Mouse (Mus musculus) midbrain, postnatal 0 days (tissue): Measurements from ENCODE around the gene Mybpc2. TPM values are rescaled to one million over a fixed set of nuclear protein-coding genes. Genes with fewer than 3 reads are reported as not detected.

Experiments used
- ATAC-seq: fragments of 200-750 bp; cut with Nextera tagmentation; 2 replicates; pipeline ENCODE4 v1.8.0; 2017; ENCODE audit warnings: moderate number of reproducible peaks, mild to moderate bottlenecking, moderate TSS enrichment, moderate library complexity; ENCODE audit not compliant: low FRiP score
- DNase-seq: peaks from one replicate; pipeline ENCODE4 v3.0.0-alpha.2; 2015; ENCODE audit warnings: low spot score
- H3K27ac ChIP-seq: fragments of 300-500 bp; sonication (generic); 2 replicates; pipeline ENCODE4 v1.5.1; 2014; ENCODE audit warnings: low read depth, mild to moderate bottlenecking, low read length, mixed read lengths
- H3K27me3 ChIP-seq: fragments of 300-500 bp; sonication (generic); 2 replicates; pipeline ENCODE4 v1.6.1; 2014; ENCODE audit warnings: low read length, control low read depth, mixed read lengths; ENCODE audit not compliant: insufficient read depth
- H3K36me3 ChIP-seq: fragments of 300-500 bp; sonication (generic); 2 replicates; pipeline ENCODE4 v1.6.1; 2014; ENCODE audit warnings: low read length, control low read depth, mixed read lengths; ENCODE audit not compliant: insufficient read depth
- H3K4me1 ChIP-seq: fragments of 300-500 bp; sonication (generic); 2 replicates; pipeline ENCODE4 v1.6.1; 2014; ENCODE audit warnings: mild to moderate bottlenecking, control low read depth, antibody characterized with exemption, low read length, mixed read lengths; ENCODE audit not compliant: insufficient read depth
- H3K4me2 ChIP-seq: fragments of 300-500 bp; sonication (generic); 2 replicates; pipeline ENCODE4 v1.6.1; 2014; ENCODE audit warnings: low read depth, mild to moderate bottlenecking, low read length, mixed read lengths; ENCODE audit not compliant: poor library complexity, severe bottlenecking
- H3K4me3 ChIP-seq: fragments of 300-500 bp; sonication (generic); 2 replicates; pipeline ENCODE4 v1.5.1; 2014; ENCODE audit warnings: low read depth, mild to moderate bottlenecking, low read length, moderate library complexity
- H3K9ac ChIP-seq: fragments of 300-500 bp; sonication (generic); replicated peaks from 2 replicates; pipeline ENCODE4 v1.6.1; 2014; ENCODE audit warnings: mild to moderate bottlenecking, low read length, moderate library complexity, mixed read lengths; ENCODE audit not compliant: poor library complexity, severe bottlenecking
- H3K9me3 ChIP-seq: fragments of 300-500 bp; sonication (generic); 2 replicates; pipeline ENCODE4 v1.6.1; 2016; ENCODE audit warnings: low read length, control low read depth
- CTCF ChIP-seq: IDR thresholded peaks from 2 replicates; pipeline ENCODE4 v1.5.1; 2016; ENCODE audit warnings: antibody characterized with exemption, mild to moderate bottlenecking
- WGBS: fragments of 180-500 bp; shearing (Covaris S2); extraction: QIAGEN DNeasy Blood & Tissue Kit; methylation state at CpG from one replicate; pipeline ENCODE4 v1.1.7; 2014; 5-methylcytosine and 5-hydroxymethylcytosine counted together
- polyA plus RNA-seq: library from polyadenylated mRNA; unstranded; fragments of >200 nt; fragmentation: Nextera tagmentation; extraction: Ambion mirVana; gene quantifications from 2 replicates; pipeline ENCODE4 v1.2.1, GENCODE M21; 2015
- total RNA-seq: library from RNA; depleted of rRNA; stranded (reverse); fragments of >200 nt; gene quantifications from 2 replicates; pipeline ENCODE4 v1.2.3, GENCODE M21; 2014; rRNA removed

Mybpc2 gene
- total RNA-seq = 0.27 and 0.38 TPM in 2 replicates
- 0.28 and 0.34 TPM in 2 replicates for polyA plus RNA-seq

DNA sequence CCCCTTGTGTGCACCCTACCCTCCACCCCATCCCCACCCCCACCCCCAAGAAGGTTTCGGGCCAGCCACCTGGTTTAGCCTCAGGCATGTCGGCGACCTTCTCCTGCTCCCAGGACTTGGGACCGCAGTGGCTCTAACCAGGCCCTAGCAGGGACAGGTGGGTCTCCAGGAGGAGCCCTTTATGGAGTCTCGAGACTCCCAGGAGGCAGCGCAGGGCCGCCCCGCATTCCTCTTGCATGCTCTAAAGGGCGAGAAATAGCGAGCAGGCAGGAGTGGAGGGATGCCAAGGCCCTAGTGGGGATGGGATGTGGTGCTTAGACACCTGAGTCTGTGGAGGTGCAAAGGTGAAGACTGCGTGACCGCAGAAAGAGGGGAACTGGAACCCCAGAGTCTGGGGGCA, at the start of gene Mybpc2:
Gene Mybpc2, minus strand, starts transcription at position 155 of the 400 bp plus-strand sequence.
- Histone ChIP-seq H3K9ac (no peak within 1 kb of the TSS), H3K36me3 (no peaks in the 10 kb centered on the region), H3K9me3 (no peaks in the 10 kb centered on the region), H3K4me2 (peak within 1 kb of the TSS; percentile 20; the same call in 1 of the 2 replicates), H3K27me3 (0 out of 2 replicates have a peak, but pooled peaks cover 13% of the 10 kb centered on the region), H3K27ac (no peak within 1 kb of the TSS), H3K4me1 (peaks cover 4% of the 10 kb centered on the region; the same call in 1 of the 2 replicates), H3K4me3 (no peak within 1 kb of the TSS)
- DNase-seq (no peak), ATAC-seq (no peak)
- 45% methylated on average over 12 of the region's 12 CpGs for WGBS
- no peak for TF ChIP-seq CTCF

DNA sequence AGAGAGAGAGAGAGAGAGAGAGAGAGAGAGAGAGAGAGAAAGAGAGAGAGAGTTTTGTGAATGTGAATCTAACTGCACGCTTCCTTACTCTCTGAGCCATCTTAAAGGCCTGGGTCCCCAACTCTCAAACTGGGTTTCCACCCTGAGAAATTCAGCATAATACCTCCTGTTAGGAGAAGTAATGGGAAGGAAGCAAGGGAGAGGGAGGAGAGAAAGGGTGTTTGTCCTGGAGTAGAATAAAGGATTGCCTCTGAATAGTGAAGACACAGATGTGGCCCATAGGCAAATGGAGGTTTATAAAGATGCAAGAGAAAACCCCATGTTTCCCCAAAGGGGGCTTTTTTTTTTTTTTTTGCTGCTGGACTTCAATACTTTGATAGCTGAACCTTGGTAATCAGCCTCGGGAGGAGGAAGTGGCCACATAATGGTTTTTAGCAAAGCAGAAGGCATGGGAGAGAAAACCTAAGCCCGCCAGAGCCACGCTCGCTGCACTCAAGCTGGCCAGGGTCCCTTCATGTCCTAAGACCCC, 48.6 kb upstream of the Mybpc2 start:
- no peak overlapping the region for H3K9ac ChIP-seq
- no peaks in the 10 kb centered on the region for H3K4me1 ChIP-seq
- H3K9me3 ChIP-seq = no peaks in the 10 kb centered on the region
- ATAC-seq (no peak), DNase-seq (no peak)
- H3K27ac ChIP-seq = no peak overlapping the region
- WGBS = 69% methylated on average over 5 of the region's 5 CpGs
- H3K4me2 ChIP-seq = no peak overlapping the region
- H3K36me3 ChIP-seq = no peaks in the 10 kb centered on the region
- no peaks in the 10 kb centered on the region for H3K27me3 ChIP-seq
- no peak overlapping the region for H3K4me3 ChIP-seq
- no peak for TF ChIP-seq CTCF

DNA sequence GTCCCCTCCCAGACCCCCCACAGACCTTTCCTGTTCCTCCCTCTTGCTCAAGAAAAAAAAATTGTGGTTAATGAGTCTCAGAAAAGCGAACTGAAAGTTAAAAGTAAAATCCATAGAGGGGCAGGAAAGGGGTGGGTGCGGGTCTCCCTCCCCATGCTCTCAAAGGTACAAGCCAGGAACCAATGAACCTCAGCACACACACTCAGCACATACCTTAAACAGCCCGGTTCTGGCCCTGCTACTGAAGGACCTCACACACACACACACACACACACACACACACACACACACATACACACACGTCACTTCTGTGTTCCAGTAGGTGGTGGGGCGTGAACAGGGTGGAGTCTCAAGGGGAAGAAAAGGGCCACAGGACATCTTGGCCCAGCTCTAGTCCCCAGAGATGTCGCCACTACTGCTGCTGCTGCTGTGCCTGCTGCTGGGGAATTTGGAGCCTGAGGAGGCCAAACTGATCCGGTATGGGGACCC, 47.8 kb upstream of the Mybpc2 start, which contains the start of gene Napsa:
Gene Napsa, plus strand, starts transcription at position 168 of the 489 bp plus-strand sequence.
- Histone ChIP-seq H3K27ac (no peak within 1 kb of the TSS), H3K9me3 (no peaks in the 10 kb centered on the region), H3K4me2 (no peak within 1 kb of the TSS), H3K9ac (no peak within 1 kb of the TSS), H3K36me3 (no peaks in the 10 kb centered on the region), H3K4me3 (no peak within 1 kb of the TSS), H3K27me3 (no peaks in the 10 kb centered on the region), H3K4me1 (no peaks in the 10 kb centered on the region)
- ATAC-seq = no peak
- WGBS = 36% methylated on average over 7 of the region's 7 CpGs
- DNase-seq = no peak
- no peak for TF ChIP-seq CTCF

DNA sequence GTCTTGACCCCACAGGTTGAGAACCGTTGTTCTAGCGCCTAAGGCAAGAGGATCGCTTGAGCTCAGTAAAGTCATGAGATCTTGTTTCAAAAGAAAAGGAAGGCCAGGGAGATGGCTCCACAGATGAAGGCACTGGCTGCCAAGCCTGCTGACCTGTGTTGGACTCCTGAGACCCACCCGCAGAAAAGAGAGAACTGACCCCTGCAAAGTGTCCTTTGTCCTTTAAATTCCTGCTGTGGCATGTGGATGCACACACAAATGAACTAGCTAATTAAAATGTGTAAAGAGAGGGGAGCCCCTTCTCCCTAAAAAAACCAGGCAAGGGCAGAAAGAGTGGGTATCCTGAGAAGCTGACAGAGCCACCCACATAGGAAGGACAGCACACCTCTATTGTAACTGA, 47.4 kb upstream of the Mybpc2 start:
- no peak overlapping the region for H3K4me3 ChIP-seq
- H3K4me2 ChIP-seq = no peak overlapping the region
- H3K27ac ChIP-seq = no peak overlapping the region
- H3K9me3 ChIP-seq = no peaks in the 10 kb centered on the region
- TF ChIP-seq CTCF = no peak
- ATAC-seq = no peak
- no peak for DNase-seq
- no peaks in the 10 kb centered on the region for H3K36me3 ChIP-seq
- 39% methylated on average over 4 of the region's 4 CpGs for WGBS
- no peaks in the 10 kb centered on the region for H3K4me1 ChIP-seq
- no peak overlapping the region for H3K9ac ChIP-seq
- no peaks in the 10 kb centered on the region for H3K27me3 ChIP-seq

DNA sequence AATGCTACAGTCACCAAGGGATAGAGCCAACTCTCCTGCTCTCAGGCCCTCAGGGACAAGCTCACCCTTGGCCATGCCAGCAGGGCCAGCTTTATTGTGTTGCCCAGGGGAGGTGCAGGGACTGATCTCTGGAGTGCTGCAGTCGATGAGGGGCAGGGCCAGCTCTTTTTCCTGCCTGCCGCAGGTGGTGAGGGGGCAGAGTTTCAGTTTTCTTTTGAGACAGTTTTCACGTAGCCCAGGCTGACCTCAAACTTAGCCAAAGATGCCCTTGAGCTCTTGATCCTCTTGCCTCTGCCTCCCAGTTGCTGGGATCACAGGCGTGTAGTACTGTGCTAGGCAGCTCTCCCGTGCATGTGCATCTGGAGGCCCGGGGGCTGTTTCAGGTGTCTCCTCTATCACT, 46.5 kb upstream of the Mybpc2 start:
- ATAC-seq (no peak), DNase-seq (no peak)
- Histone ChIP-seq H3K27ac (no peak overlapping the region), H3K4me2 (no peak overlapping the region), H3K9me3 (no peaks in the 10 kb centered on the region), H3K4me3 (no peak overlapping the region), H3K27me3 (no peaks in the 10 kb centered on the region), H3K36me3 (no peaks in the 10 kb centered on the region), H3K4me1 (no peaks in the 10 kb centered on the region), H3K9ac (no peak overlapping the region)
- WGBS = 83% methylated on average over 6 of the region's 6 CpGs
- no peak for TF ChIP-seq CTCF

DNA sequence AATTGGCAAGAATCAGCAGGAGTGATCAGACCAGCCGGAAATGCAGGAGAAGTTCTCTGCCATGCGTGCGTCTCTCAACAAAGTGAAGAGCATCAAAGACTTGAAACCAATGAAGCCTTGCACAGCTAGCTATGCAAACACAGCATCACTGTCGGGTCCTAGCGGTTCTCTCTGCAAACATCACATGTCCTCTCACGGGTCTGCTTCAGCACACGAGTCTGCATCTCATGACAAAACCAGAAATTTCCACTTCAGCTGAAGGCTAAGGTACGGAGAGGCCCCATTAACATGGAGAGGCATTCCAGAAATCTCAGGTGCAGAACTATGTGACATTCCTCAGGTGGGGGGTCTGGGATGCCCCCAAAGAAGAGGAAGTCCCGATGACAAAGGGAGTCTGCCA, 44.3 kb upstream of the Mybpc2 start:
- Histone ChIP-seq H3K36me3 (no peaks in the 10 kb centered on the region), H3K4me2 (no peak overlapping the region), H3K9ac (no peak overlapping the region), H3K4me3 (no peak overlapping the region), H3K27me3 (no peaks in the 10 kb centered on the region), H3K9me3 (no peaks in the 10 kb centered on the region), H3K27ac (no peak overlapping the region), H3K4me1 (no peaks in the 10 kb centered on the region)
- ATAC-seq (no peak), DNase-seq (no peak)
- no peak for TF ChIP-seq CTCF
- 74% methylated on average over 9 of the region's 9 CpGs for WGBS
